Mouse (Mus musculus) neural tube, embryonic 14.5 days (tissue): ENCODE measurements around the gene Prkacb. TPM values are rescaled to one million over a fixed set of nuclear protein-coding genes. Genes with fewer than 3 reads are reported as not detected.
"Not testable (repeated sequence)": the region's sequence is repeated elsewhere in the genome, so short reads cannot be mapped to it uniquely, and the experiment has no call there.

Experiments
- ATAC-seq: fragments of 200-750 bp; cut with Nextera tagmentation; 2 replicates; pipeline ENCODE4 v1.8.0; 2017; ENCODE audit warnings: low read depth, mild to moderate bottlenecking, moderate TSS enrichment, moderate library complexity
- H3K27ac ChIP-seq: fragments of 300-500 bp; sonication (generic); 2 replicates; pipeline ENCODE4 v1.5.1; 2014; ENCODE audit warnings: low read depth, mild to moderate bottlenecking, control low read depth, low read length, moderate library complexity, mixed read lengths
- H3K27me3 ChIP-seq: fragments of 300-500 bp; sonication (generic); 2 replicates; pipeline ENCODE4 v1.6.1; 2014; ENCODE audit warnings: low read length; ENCODE audit not compliant: control insufficient read depth, insufficient read depth
- H3K36me3 ChIP-seq: fragments of 300-500 bp; sonication (generic); 2 replicates; pipeline ENCODE4 v1.6.1; 2014; ENCODE audit warnings: low read length, mixed read lengths; ENCODE audit not compliant: control insufficient read depth, insufficient read depth
- H3K4me1 ChIP-seq: fragments of 300-500 bp; sonication (generic); 2 replicates; pipeline ENCODE4 v1.6.1; 2014; ENCODE audit warnings: low read length; ENCODE audit not compliant: control insufficient read depth, insufficient read depth
- H3K4me2 ChIP-seq: fragments of 300-500 bp; sonication (generic); 2 replicates; pipeline ENCODE4 v1.6.1; 2014; ENCODE audit warnings: mild to moderate bottlenecking, low read depth, low read length, control low read depth
- H3K4me3 ChIP-seq: fragments of 300-500 bp; sonication (generic); 2 replicates; pipeline ENCODE4 v1.5.1; 2014; ENCODE audit warnings: low read depth, low read length, control low read depth, mixed read lengths
- H3K9ac ChIP-seq: fragments of 300-500 bp; sonication (generic); replicated peaks from 2 replicates; pipeline ENCODE4 v1.6.1; 2014; ENCODE audit warnings: low read depth, mild to moderate bottlenecking, control low read depth, low read length, mixed read lengths
- H3K9me3 ChIP-seq: fragments of 300-500 bp; sonication (generic); 2 replicates; pipeline ENCODE4 v1.6.1; 2016; ENCODE audit warnings: low read length; ENCODE audit not compliant: control insufficient read depth
- WGBS: fragments of 180-500 bp; shearing (Covaris S2); extraction: QIAGEN DNeasy Blood & Tissue Kit; methylation state at CpG from one replicate; pipeline ENCODE4 v1.1.7; 2014; 5-methylcytosine and 5-hydroxymethylcytosine counted together
- polyA plus RNA-seq: library from polyadenylated mRNA; unstranded; fragments of >200 nt; fragmentation: Nextera tagmentation; extraction: Ambion mirVana; gene quantifications from 2 replicates; pipeline ENCODE4 v1.2.1, GENCODE M21; 2014

Gene Prkacb
- polyA plus RNA-seq, 1 experiment from 2014 or later, result 234 TPM

DNA sequence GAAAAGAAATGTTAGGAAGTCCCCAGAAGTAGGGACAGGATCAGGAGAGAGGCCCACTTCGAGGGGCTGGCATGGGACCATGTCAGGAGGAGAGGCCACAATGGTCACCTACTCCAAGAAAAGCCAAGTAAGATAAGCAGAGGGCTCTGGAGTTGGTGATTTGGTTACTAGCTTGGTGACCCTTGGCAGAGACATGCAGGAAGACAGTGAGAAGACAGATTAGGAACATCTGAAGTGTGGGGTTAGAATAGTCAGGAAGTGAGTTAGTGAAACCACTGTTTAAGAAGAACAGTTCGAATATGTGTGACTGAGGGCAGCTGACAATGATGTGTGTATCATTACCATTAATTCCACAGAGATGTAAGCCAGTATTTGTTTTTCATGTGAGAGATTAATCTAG is 58.5 kb downstream of the Prkacb start:
- H3K27me3 ChIP-seq, result no peaks in the 10 kb centered on the region
- H3K9me3 ChIP-seq, result no peaks in the 10 kb centered on the region
- no peak overlapping the region for H3K4me3 ChIP-seq
- H3K27ac ChIP-seq, result no peak overlapping the region
- no peaks in the 10 kb centered on the region for H3K4me1 ChIP-seq
- peaks cover 30% of the 10 kb centered on the region for H3K36me3 ChIP-seq
- WGBS, result 92% methylated on average over 2 of the region's 2 CpGs
- no peak for ATAC-seq
- no peak overlapping the region for H3K9ac ChIP-seq
- no peak overlapping the region for H3K4me2 ChIP-seq

DNA sequence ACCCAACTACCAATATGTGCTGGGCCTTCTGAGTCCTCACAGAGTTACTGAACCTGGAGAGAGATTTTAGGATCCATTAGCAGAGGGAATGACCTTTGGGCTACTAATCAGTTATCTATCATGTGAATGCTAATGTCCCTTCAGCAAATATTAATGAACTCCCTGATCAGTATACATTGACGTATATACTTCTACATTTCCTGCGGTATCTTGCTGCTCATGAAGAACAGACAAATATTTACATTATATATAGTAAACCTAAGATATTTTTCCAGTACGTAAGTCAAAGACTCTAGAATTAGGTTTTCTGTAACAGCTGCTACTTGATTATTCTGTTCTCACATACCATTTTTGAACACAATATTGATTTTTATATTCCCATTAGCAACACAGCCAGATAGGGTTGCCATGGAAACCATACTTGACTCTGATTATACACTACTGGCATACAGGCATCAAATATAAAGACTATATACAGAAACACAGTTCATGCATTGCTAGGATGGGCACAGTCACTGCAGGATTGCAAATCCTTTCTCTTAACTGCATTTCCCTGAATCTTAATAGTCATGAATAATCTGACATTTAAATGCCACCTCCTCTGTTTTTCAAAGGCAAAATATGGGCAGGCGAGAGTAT is 71.1 kb downstream of the Prkacb start:
- ATAC-seq, result no peak
- Histone ChIP-seq H3K4me3 (no peak overlapping the region), H3K9me3 (no peaks in the 10 kb centered on the region), H3K27me3 (no peaks in the 10 kb centered on the region), H3K27ac (no peak overlapping the region), H3K9ac (no peak overlapping the region), H3K4me1 (no peaks in the 10 kb centered on the region), H3K4me2 (no peak overlapping the region), H3K36me3 (peaks cover 50% of the 10 kb centered on the region)
- WGBS, result 86% methylated on average over 4 of the region's 4 CpGs

DNA sequence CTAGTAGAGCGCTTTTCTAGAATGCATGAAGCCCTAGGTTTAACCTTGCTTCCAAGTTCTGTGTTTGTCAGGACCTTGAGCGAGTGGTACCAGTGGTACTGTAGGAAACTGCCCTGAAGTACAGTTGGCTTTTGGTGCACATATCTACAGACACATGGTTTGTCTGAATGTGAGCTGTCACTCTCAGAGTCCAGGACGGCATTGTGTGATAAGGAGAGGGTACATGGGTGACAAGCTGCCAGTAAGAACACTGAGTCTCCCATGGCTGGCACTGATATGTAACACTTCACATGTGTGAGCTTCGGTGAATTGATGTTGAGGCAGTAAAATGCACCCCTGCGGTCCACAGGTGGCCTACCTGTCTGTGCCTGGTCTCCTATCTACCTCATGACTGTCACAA is 71.6 kb downstream of the Prkacb start:
- no peak for ATAC-seq
- peaks cover 46% of the 10 kb centered on the region for H3K36me3 ChIP-seq
- WGBS, result 94% methylated on average over 5 of the region's 5 CpGs

DNA sequence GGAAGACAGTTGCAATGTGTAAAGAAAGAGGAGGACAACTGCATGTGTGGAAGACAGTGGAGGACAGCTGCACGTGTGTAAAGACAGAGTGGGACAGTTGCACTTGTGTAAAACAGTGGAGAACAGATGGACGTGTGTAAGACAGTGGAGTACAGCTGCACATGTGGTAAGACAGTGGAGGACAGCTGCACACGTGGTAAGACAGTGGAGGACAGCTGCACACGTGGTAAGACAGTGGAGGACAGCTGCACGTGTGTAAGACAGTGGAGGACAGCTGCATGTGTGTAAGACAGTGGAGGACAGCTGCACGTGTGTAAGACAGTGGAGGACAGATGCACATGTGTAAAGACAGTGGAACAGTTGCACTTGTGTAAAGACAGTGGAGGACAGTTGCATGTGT is 76.6 kb downstream of the Prkacb start:
- not testable (repeated sequence) for H3K27ac ChIP-seq, H3K9ac ChIP-seq, H3K4me1 ChIP-seq, ATAC-seq, H3K27me3 ChIP-seq, H3K4me2 ChIP-seq, H3K4me3 ChIP-seq, H3K9me3 ChIP-seq
- WGBS, result 92% methylated on average over 6 of the region's 6 CpGs
- peaks cover 45% of the 10 kb centered on the region for H3K36me3 ChIP-seq

More for the DNA sequence above, 71.6 kb downstream of the Prkacb start:
- Histone ChIP-seq H3K9me3 (no peaks in the 10 kb centered on the region), H3K9ac (no peak overlapping the region), H3K27me3 (no peaks in the 10 kb centered on the region), H3K27ac (no peak overlapping the region), H3K4me2 (no peak overlapping the region), H3K4me3 (no peak overlapping the region), H3K4me1 (no peaks in the 10 kb centered on the region)

DNA sequence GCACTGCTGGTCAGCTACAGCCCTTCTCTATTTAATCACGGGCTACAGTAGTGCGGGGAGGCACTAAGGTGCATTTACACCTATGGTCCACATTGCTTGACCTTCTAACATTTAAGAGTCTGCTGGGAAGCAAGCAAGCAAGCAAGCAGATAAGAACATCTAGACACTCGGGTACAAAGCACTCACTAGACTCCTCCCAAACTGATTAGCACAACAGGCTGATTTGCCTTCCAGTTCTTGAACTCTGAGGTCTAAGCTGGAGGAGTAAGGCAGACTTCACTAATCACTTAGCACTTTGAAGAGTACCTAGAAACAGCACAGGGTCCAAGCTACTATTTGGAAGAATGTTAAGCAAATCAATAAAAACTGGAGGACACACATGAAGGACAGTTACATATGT is 77.1 kb downstream of the Prkacb start:
- H3K4me3 ChIP-seq, result no peak overlapping the region
- no peaks in the 10 kb centered on the region for H3K27me3 ChIP-seq
- no peaks in the 10 kb centered on the region for H3K9me3 ChIP-seq
- H3K27ac ChIP-seq, result no peak overlapping the region
- no peaks in the 10 kb centered on the region for H3K4me1 ChIP-seq
- 93% methylated on average over 3 of the region's 3 CpGs for WGBS
- H3K9ac ChIP-seq, result no peak overlapping the region
- no peak for ATAC-seq
- H3K36me3 ChIP-seq, result peaks cover 50% of the 10 kb centered on the region
- H3K4me2 ChIP-seq, result no peak overlapping the region

DNA sequence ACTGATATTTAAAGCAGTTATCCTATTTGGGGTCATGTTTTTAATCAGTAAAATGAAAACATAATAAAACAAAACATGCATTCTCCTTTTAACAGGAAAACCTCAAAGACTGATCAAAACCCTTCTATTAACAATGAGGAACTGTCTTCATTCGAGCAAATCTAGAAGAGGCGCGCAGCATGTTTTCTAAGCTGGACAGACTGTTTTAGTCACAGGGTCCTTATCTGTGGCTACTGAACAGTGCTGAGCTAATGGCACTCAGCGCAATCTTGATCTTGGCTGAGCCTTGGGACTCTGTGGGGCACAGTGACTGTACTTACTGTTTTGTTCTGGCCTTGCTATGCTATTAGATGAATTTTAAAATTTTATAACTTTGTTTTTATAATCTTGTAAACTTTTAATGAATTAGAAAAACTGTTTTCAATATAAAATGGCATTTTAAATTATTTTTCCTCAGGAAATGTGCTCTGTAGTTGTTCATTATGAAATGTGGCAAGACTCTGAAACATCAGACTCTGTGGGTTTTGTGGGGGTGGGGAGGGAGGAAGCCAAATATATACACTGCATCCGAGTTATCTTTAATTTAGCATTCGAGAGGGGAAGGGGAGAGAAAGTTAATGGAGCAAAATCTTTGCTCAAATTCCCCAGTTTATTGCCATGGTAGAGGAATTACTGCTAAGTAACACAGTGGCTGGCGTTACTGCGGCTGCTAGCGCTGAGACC is 77.7 kb downstream of the Prkacb start:
- Histone ChIP-seq H3K4me2 (no peak overlapping the region), H3K27ac (no peak overlapping the region), H3K4me3 (no peak overlapping the region), H3K27me3 (no peaks in the 10 kb centered on the region), H3K36me3 (peaks cover 50% of the 10 kb centered on the region), H3K9ac (no peak overlapping the region), H3K4me1 (no peaks in the 10 kb centered on the region), H3K9me3 (no peaks in the 10 kb centered on the region)
- ATAC-seq, result no peak
- WGBS, result 86% methylated on average over 9 of the region's 9 CpGs

DNA sequence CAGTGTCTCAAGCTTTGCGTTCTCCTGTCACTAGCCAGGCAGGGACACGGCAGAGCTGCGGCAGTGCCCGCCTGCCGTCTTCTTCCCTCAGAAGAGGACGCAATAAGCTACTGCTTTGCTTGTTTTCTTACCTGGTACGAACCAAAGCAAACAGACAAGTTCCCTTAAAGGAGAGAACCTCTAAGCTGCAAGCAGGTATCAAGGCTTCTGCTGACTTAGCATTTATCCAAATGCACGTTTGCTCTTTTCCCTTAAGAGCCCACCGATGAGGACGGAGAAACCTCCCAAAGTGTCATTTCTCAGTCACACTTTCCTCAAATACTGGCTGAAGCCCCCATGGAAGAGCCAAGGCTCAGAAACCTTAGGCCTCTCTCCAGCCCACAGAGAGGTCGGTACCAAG is 81.3 kb downstream of the Prkacb start:
- no peaks in the 10 kb centered on the region for H3K27me3 ChIP-seq
- no peak overlapping the region for H3K9ac ChIP-seq
- H3K4me1 ChIP-seq, result no peaks in the 10 kb centered on the region
- no peak for ATAC-seq
- WGBS, result 95% methylated on average over 11 of the region's 11 CpGs
- H3K4me3 ChIP-seq, result no peak overlapping the region
- H3K36me3 ChIP-seq, result peaks cover 39% of the 10 kb centered on the region
- H3K9me3 ChIP-seq, result no peaks in the 10 kb centered on the region
- no peak overlapping the region for H3K27ac ChIP-seq
- H3K4me2 ChIP-seq, result no peak overlapping the region

DNA sequence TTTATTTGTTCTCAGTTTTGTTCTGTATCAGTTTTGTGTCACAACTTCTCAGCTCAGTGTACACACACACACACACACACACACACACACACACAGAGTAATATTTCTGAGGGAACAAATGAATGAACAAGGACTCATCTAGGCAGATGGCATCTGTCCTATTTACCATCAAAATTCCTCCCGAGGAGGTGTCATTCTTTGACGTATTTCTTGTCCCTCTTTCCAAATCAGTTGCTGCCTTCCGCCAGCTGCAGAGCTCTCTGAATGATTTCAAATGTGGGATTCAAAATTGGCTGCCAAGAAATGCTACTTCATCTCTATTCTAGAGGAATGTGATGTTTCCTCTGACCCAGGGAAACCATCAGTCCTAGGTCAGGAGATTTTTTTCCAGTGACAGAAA is 89.8 kb downstream of the Prkacb start:
- H3K27me3 ChIP-seq, result no peaks in the 10 kb centered on the region
- no peak overlapping the region for H3K9ac ChIP-seq
- WGBS, result 71% methylated on average over 3 of the region's 3 CpGs
- H3K4me2 ChIP-seq, result no peak overlapping the region
- ATAC-seq, result no peak
- H3K36me3 ChIP-seq, result peaks cover 2% of the 10 kb centered on the region; the same call in 1 of the 2 replicates
- no peaks in the 10 kb centered on the region; the same call in 1 of the 2 replicates for H3K9me3 ChIP-seq
- no peak overlapping the region for H3K4me3 ChIP-seq
- H3K4me1 ChIP-seq, result no peaks in the 10 kb centered on the region
- no peak overlapping the region for H3K27ac ChIP-seq

DNA sequence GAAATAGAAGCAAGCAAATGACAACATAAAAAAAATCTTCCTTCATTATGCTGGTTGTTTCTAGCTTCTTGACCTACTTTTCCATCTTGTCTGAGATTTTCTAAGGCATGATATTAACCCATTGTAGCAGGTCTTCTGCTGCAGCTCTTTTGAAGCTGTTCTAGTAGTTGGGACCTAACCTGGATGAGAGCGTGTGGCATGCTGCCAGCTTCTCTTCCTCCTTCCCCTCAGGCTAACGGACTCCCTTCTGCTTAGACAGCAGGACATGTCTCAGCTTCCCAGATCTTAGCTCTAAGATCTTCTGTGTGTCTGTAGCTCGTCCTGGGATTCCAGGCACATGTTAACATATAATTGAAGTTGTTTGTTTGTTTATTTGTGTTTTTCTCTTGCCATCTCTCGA is 93.1 kb downstream of the Prkacb start:
- no peak overlapping the region for H3K4me2 ChIP-seq
- no peak overlapping the region for H3K27ac ChIP-seq
- no peaks in the 10 kb centered on the region for H3K36me3 ChIP-seq
- 81% methylated on average over 4 of the region's 4 CpGs for WGBS
- no peaks in the 10 kb centered on the region for H3K9me3 ChIP-seq
- no peak overlapping the region for H3K4me3 ChIP-seq
- no peak overlapping the region for H3K9ac ChIP-seq
- H3K4me1 ChIP-seq, result no peaks in the 10 kb centered on the region
- no peaks in the 10 kb centered on the region for H3K27me3 ChIP-seq
- no peak for ATAC-seq
